Mouse (Mus musculus): ENCODE data around the gene Vangl2. TPM values are rescaled to one million over a fixed set of nuclear protein-coding genes. Genes with fewer than 3 reads are reported as not detected.
A peak's percentile ranks its signal among the peaks of the same experiment; 100 is the strongest.

Vangl2 gene
- polyA plus RNA-seq (2014; fragmentation: Nextera tagmentation; extraction: Ambion mirVana) = 50.9 and 52.2 TPM in 2 replicates

- peak within 1 kb of the TSS; percentile 93 for H3K4me2 ChIP-seq (ENCODE audit: low read depth, low read length)
- H3K4me1 ChIP-seq (ENCODE audit: control insufficient read depth, insufficient read depth, low read length) = peaks cover 33% of the 10 kb centered on the region
- H3K27ac ChIP-seq (ENCODE audit: low read depth, low read length) = peak within 1 kb of the TSS; percentile 97
- H3K9me3 ChIP-seq (ENCODE audit: control insufficient read depth, low read length) = no peaks in the 10 kb centered on the region
- peak within 1 kb of the TSS; percentile 94 for H3K9ac ChIP-seq (replicated peaks; ENCODE audit: low read depth, low read length)
- ATAC-seq (ENCODE audit: low read depth) = no peak
- H3K36me3 ChIP-seq (ENCODE audit: control insufficient read depth, insufficient read depth, low read length) = no peaks in the 10 kb centered on the region
- H3K27me3 ChIP-seq (ENCODE audit: control insufficient read depth, insufficient read depth, low read length) = no peaks in the 10 kb centered on the region
- 22% methylated on average over 21 of the region's 21 CpGs for WGBS
- H3K4me3 ChIP-seq (ENCODE audit: low read depth, low read length) = peak within 1 kb of the TSS; percentile 97
These were observed at the start of gene Vangl2 for GRCm38 (mm10) chr1:172028394-172029275. Gene Vangl2, minus strand, starts transcription at chr1:172028444.

DNA sequence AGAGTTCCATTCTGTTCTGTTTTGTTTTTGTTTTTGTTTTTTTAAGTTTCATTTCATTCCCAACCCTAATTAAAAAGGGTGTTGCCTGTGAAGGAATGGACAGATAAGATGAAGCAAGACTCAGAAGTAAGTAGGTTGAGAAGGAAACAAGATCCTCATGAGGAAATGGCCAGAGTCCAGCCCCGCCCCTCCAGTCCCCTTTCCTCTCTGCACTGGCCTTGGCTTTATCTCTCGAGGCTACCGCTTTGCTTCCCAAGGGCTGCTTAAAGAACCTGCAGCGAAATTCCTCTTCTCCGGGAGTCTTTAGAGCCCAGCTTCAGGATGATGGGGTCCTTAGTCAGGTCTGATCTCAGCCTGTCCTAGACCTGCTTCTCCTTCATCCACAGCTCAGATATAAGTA, 49.7 kb upstream of the Vangl2 start:
- ATAC-seq (ENCODE audit: low read depth) = no peak
- H3K4me2 ChIP-seq (ENCODE audit: low read depth, low read length) = no peak overlapping the region
- H3K9me3 ChIP-seq (ENCODE audit: control insufficient read depth, low read length) = no peaks in the 10 kb centered on the region
- H3K9ac ChIP-seq (replicated peaks; ENCODE audit: low read depth, low read length) = no peak overlapping the region
- H3K4me3 ChIP-seq (ENCODE audit: low read depth, low read length) = no peak overlapping the region
- peaks cover 39% of the 10 kb centered on the region for H3K36me3 ChIP-seq (ENCODE audit: control insufficient read depth, insufficient read depth, low read length)
- H3K27ac ChIP-seq (ENCODE audit: low read depth, low read length) = no peak overlapping the region
- peaks cover 7% of the 10 kb centered on the region; the same call in 1 of the 2 replicates for H3K4me1 ChIP-seq (ENCODE audit: control insufficient read depth, insufficient read depth, low read length)
- 83% methylated on average over 5 of the region's 5 CpGs for WGBS
- no peaks in the 10 kb centered on the region for H3K27me3 ChIP-seq (ENCODE audit: control insufficient read depth, insufficient read depth, low read length)

DNA sequence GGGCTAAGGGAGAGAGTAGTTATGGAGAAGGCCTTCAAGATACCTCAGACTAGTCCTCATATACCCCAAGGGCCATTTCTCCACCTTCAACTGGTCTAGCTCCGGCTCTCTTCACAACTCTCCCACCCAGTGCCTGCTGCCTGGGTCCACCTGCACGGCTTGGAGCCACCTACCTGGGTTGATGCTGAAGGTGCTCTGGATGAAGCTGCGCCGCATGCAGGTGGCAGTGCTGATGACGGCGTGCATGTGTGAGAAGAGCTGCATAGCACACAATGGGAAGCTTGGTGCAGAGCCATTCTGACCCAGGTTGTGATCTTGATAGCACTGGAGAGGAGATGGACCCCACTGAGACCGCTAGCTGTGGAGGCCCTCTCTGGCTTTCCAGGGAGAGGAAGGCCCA, 44.4 kb upstream of the Vangl2 start:
- no peak overlapping the region for H3K4me2 ChIP-seq (ENCODE audit: low read depth, low read length)
- H3K9ac ChIP-seq (replicated peaks; ENCODE audit: low read depth, low read length) = no peak overlapping the region
- H3K27ac ChIP-seq (ENCODE audit: low read depth, low read length) = no peak overlapping the region
- no peak overlapping the region for H3K4me3 ChIP-seq (ENCODE audit: low read depth, low read length)
- no peaks in the 10 kb centered on the region for H3K27me3 ChIP-seq (ENCODE audit: control insufficient read depth, insufficient read depth, low read length)
- H3K4me1 ChIP-seq (ENCODE audit: control insufficient read depth, insufficient read depth, low read length) = no peaks in the 10 kb centered on the region
- peaks cover 76% of the 10 kb centered on the region for H3K36me3 ChIP-seq (ENCODE audit: control insufficient read depth, insufficient read depth, low read length)
- no peaks in the 10 kb centered on the region for H3K9me3 ChIP-seq (ENCODE audit: control insufficient read depth, low read length)
- ATAC-seq (ENCODE audit: low read depth) = no peak
- WGBS = 100% methylated on average over 7 of the region's 7 CpGs

DNA sequence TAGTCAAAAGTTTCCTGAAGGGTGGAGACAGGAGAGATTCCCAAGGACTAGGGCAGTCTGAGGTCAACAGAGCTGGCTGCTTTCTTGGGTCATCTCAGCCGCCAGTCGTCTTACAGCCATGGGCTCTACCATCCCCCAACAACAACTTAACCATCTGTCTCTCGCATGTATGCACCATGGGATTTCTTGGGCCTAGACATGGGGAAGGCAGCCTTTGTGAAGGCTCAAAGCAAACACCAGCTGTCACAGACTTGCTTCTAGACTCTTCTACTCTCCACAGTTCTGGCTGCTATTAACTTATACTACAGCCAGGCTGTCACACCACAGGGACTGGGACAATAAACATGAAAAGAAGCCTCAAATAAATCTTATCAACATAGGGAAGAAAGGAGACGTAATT, 43.3 kb upstream of the Vangl2 start:
- WGBS = 39% methylated on average over 4 of the region's 4 CpGs
- no peaks in the 10 kb centered on the region for H3K4me1 ChIP-seq (ENCODE audit: control insufficient read depth, insufficient read depth, low read length)

GRCm38 (mm10) chr1:172070227-172070626, 42.0 kb upstream of the Vangl2 start:
- Histone ChIP-seq H3K4me1 (ENCODE audit: control insufficient read depth, insufficient read depth, low read length) (no peaks in the 10 kb centered on the region), H3K4me3 (ENCODE audit: low read depth, low read length) (no peak overlapping the region), H3K9me3 (ENCODE audit: control insufficient read depth, low read length) (no peaks in the 10 kb centered on the region), H3K9ac (replicated peaks; ENCODE audit: low read depth, low read length) (no peak overlapping the region), H3K27me3 (ENCODE audit: control insufficient read depth, insufficient read depth, low read length) (no peaks in the 10 kb centered on the region), H3K4me2 (ENCODE audit: low read depth, low read length) (no peak overlapping the region), H3K36me3 (ENCODE audit: control insufficient read depth, insufficient read depth, low read length) (peaks cover 96% of the 10 kb centered on the region), H3K27ac (ENCODE audit: low read depth, low read length) (no peak overlapping the region)
- whole genome bisulfite sequencing = 92% methylated on average over 6 of the region's 6 CpGs
- no peak for ATAC-seq (ENCODE audit: low read depth)

More for the DNA sequence above, 43.3 kb upstream of the Vangl2 start:
- ATAC-seq (ENCODE audit: low read depth) = no peak
- no peak overlapping the region for H3K27ac ChIP-seq (ENCODE audit: low read depth, low read length)
- H3K4me3 ChIP-seq (ENCODE audit: low read depth, low read length) = no peak overlapping the region
- H3K4me2 ChIP-seq (ENCODE audit: low read depth, low read length) = no peak overlapping the region
- no peak overlapping the region for H3K9ac ChIP-seq (replicated peaks; ENCODE audit: low read depth, low read length)
- H3K27me3 ChIP-seq (ENCODE audit: control insufficient read depth, insufficient read depth, low read length) = no peaks in the 10 kb centered on the region
- H3K9me3 ChIP-seq (ENCODE audit: control insufficient read depth, low read length) = no peaks in the 10 kb centered on the region
- H3K36me3 ChIP-seq (ENCODE audit: control insufficient read depth, insufficient read depth, low read length) = peaks cover 86% of the 10 kb centered on the region

- Histone ChIP-seq H3K9me3 (ENCODE audit: control insufficient read depth, low read length) (no peaks in the 10 kb centered on the region), H3K36me3 (ENCODE audit: control insufficient read depth, insufficient read depth, low read length) (peaks cover 51% of the 10 kb centered on the region), H3K4me1 (ENCODE audit: control insufficient read depth, insufficient read depth, low read length) (peaks cover 7% of the 10 kb centered on the region; the same call in 1 of the 2 replicates), H3K27me3 (ENCODE audit: control insufficient read depth, insufficient read depth, low read length) (no peaks in the 10 kb centered on the region), H3K27ac (ENCODE audit: low read depth, low read length) (peak overlapping the region; percentile 45), H3K4me2 (ENCODE audit: low read depth, low read length) (no peak overlapping the region), H3K4me3 (ENCODE audit: low read depth, low read length) (no peak overlapping the region), H3K9ac (replicated peaks; ENCODE audit: low read depth, low read length) (no peak overlapping the region)
- ATAC-seq (ENCODE audit: low read depth) = peak; percentile 56
- 35% methylated on average over 13 of the region's 13 CpGs for WGBS
These were observed 36.4 kb upstream of the Vangl2 start for GRCm38 (mm10) chr1:172064613-172065141.

GRCm38 (mm10) chr1:172063291-172064023, 35.2 kb upstream of the Vangl2 start:
- Histone ChIP-seq H3K9me3 (ENCODE audit: control insufficient read depth, low read length) (no peaks in the 10 kb centered on the region), H3K27ac (ENCODE audit: low read depth, low read length) (no peak overlapping the region), H3K4me1 (ENCODE audit: control insufficient read depth, insufficient read depth, low read length) (peaks cover 10% of the 10 kb centered on the region; the same call in 1 of the 2 replicates), H3K4me2 (ENCODE audit: low read depth, low read length) (no peak overlapping the region), H3K27me3 (ENCODE audit: control insufficient read depth, insufficient read depth, low read length) (no peaks in the 10 kb centered on the region), H3K36me3 (ENCODE audit: control insufficient read depth, insufficient read depth, low read length) (peaks cover 38% of the 10 kb centered on the region), H3K4me3 (ENCODE audit: low read depth, low read length) (no peak overlapping the region), H3K9ac (replicated peaks; ENCODE audit: low read depth, low read length) (no peak overlapping the region)
- no peak for ATAC-seq (ENCODE audit: low read depth)
- 36% methylated on average over 4 of the region's 4 CpGs for WGBS

GRCm38 (mm10) chr1:172062101-172062500, 33.9 kb upstream of the Vangl2 start:
- 81% methylated on average over 2 of the region's 2 CpGs for WGBS
- no peak overlapping the region for H3K27ac ChIP-seq (ENCODE audit: low read depth, low read length)
- peaks cover 10% of the 10 kb centered on the region; the same call in 1 of the 2 replicates for H3K4me1 ChIP-seq (ENCODE audit: control insufficient read depth, insufficient read depth, low read length)

More at GRCm38 (mm10) chr1:172062101-172062500, 33.9 kb upstream of the Vangl2 start:
- Histone ChIP-seq H3K4me3 (ENCODE audit: low read depth, low read length) (no peak overlapping the region), H3K9me3 (ENCODE audit: control insufficient read depth, low read length) (no peaks in the 10 kb centered on the region), H3K9ac (replicated peaks; ENCODE audit: low read depth, low read length) (no peak overlapping the region), H3K4me2 (ENCODE audit: low read depth, low read length) (no peak overlapping the region), H3K36me3 (ENCODE audit: control insufficient read depth, insufficient read depth, low read length) (peaks cover 25% of the 10 kb centered on the region), H3K27me3 (ENCODE audit: control insufficient read depth, insufficient read depth, low read length) (no peaks in the 10 kb centered on the region)
- ATAC-seq (ENCODE audit: low read depth) = no peak

Measured in neural tube, embryonic 14.5 days (tissue).